Comparison of ENCODE assay signal across 23 mouse cellular contexts in the genomic region with DNA sequence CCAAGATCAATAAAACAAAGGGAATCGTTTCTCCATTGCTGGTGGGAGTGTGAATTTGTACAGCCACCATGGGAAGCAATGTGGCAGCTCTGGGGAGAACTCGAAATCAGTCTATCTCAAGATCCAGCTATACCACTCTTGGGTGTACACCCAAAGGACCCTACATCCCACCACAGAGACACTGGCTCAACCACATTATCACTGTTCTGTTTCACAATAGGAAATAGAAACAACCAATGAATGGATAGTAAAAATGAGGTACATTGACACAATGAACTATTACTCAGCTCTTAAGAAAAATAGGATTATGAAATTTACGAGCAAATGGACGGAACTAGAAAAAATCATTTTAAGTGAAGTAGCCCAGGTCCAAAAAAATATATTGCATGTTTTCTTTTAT. TPM values are rescaled to one million over a fixed set of nuclear protein-coding genes. Genes with fewer than 3 reads are reported as not detected.
"Had no signal": no experiment of that assay in that cellular context is flagged by ENCODE, and none has a peak within 500 bp of the region (broad histone marks: within the 10 kb centered on the region; RNA-seq: fewer than 3 reads in every experiment).

No protein-coding gene starts in this region.

- ATAC-seq: hindbrain, postnatal 0 days; intestine, postnatal 0 days had no signal

- DNase-seq: gastrocnemius, adult 2 months; gastrocnemius, postnatal 10 days; gastrocnemius, postnatal 25 days; heart, adult 11 months; heart, adult 2 months; heart, postnatal 14 days; heart, postnatal 36 days; kidney, adult 18-20 months; kidney, adult 8-10 months; kidney, postnatal 10 days; kidney, postnatal 25 days; kidney, postnatal 4 days; liver had no signal

RNA-seq across cellular contexts. Expression of gene Ankrd36, which starts 55.6 kb away (rescaled TPM):
- total RNA-seq: gastrocnemius, adult 2 months; gastrocnemius, postnatal 10 days; gastrocnemius, postnatal 25 days; gastrocnemius, postnatal 4 days; heart, adult 2 months; heart, postnatal 14 days; heart, postnatal 36 days; hematopoietic stem cell, adult 5-6 weeks; hindbrain, postnatal 0 days; layer of hippocampus, adult 2 months; layer of hippocampus, postnatal 10 days; layer of hippocampus, postnatal 25 days; left cerebral cortex, adult 2 months; left cerebral cortex, postnatal 14 days; left cerebral cortex, postnatal 36 days had no signal
